Mouse (Mus musculus) liver, postnatal 0 days (tissue): ENCODE data around the gene Cers3. TPM values are rescaled to one million over a fixed set of nuclear protein-coding genes. Genes with fewer than 3 reads are reported as not detected.

Source experiments
- ATAC-seq: fragments of 200-750 bp; cut with Nextera tagmentation; 2 replicates; pipeline ENCODE4 v1.8.0; 2017; ENCODE audit warnings: mild to moderate bottlenecking, moderate library complexity
- DNase-seq: peaks from one replicate; pipeline ENCODE4 v3.0.0-alpha.2; 2016
- H3K27ac ChIP-seq: fragments of 300-500 bp; sonication (generic); 2 replicates; pipeline ENCODE4 v1.5.1; 2014; ENCODE audit warnings: antibody characterized with exemption, moderate library complexity, mild to moderate bottlenecking, low read depth
- H3K27me3 ChIP-seq: fragments of 300-500 bp; sonication (generic); 2 replicates; pipeline ENCODE4 v1.6.1; 2014; ENCODE audit warnings: low read length, control low read depth, mixed read lengths; ENCODE audit not compliant: insufficient read depth
- H3K36me3 ChIP-seq: fragments of 300-500 bp; sonication (generic); replicated peaks from 2 replicates; pipeline ENCODE4 v1.6.1; 2014; ENCODE audit warnings: mild to moderate bottlenecking, control low read depth, low read length, moderate library complexity, mixed read lengths; ENCODE audit not compliant: insufficient read depth
- H3K4me1 ChIP-seq: fragments of 300-500 bp; sonication (generic); 2 replicates; pipeline ENCODE4 v1.6.1; 2014; ENCODE audit warnings: antibody characterized with exemption, mild to moderate bottlenecking, control low read depth; ENCODE audit not compliant: insufficient read depth
- H3K4me2 ChIP-seq: fragments of 300-500 bp; sonication (generic); 2 replicates; pipeline ENCODE4 v1.6.1; 2014; ENCODE audit warnings: low read depth, mild to moderate bottlenecking, low read length, moderate library complexity, mixed read lengths
- H3K4me3 ChIP-seq: fragments of 300-500 bp; sonication (generic); 2 replicates; pipeline ENCODE4 v1.5.1; 2014; ENCODE audit warnings: low read depth, low read length
- H3K9ac ChIP-seq: fragments of 300-500 bp; sonication (generic); replicated peaks from 2 replicates; pipeline ENCODE4 v1.6.1; 2014; ENCODE audit warnings: mild to moderate bottlenecking, moderate library complexity
- H3K9me3 ChIP-seq: fragments of 300-500 bp; sonication (generic); 2 replicates; pipeline ENCODE4 v1.6.1; 2016; ENCODE audit warnings: mild to moderate bottlenecking, control low read depth, low read length, mixed read lengths
- CTCF ChIP-seq: sonication (generic); IDR thresholded peaks from 2 replicates; pipeline ENCODE4 v1.5.1; 2016; ENCODE audit warnings: antibody characterized with exemption, low read depth
- EP300 ChIP-seq: IDR thresholded peaks from 2 replicates; pipeline ENCODE4 v1.6.1; 2016; ENCODE audit warnings: antibody characterized with exemption, low read depth, mild to moderate bottlenecking
- WGBS: fragments of 180-500 bp; shearing (Covaris S2); extraction: QIAGEN DNeasy Blood & Tissue Kit; methylation state at CpG from one replicate; pipeline ENCODE4 v1.1.7; 2014; ENCODE audit not compliant: insufficient replicate concordance; 5-methylcytosine and 5-hydroxymethylcytosine counted together
- polyA plus RNA-seq: library from polyadenylated mRNA; unstranded; fragments of >200 nt; fragmentation: Nextera tagmentation; extraction: Ambion mirVana; gene quantifications from 2 replicates; pipeline ENCODE4 v1.2.1, GENCODE M21; 2015

Cers3 gene
- polyA plus RNA-seq, 1 experiment from 2014 or later = not detected

DNA sequence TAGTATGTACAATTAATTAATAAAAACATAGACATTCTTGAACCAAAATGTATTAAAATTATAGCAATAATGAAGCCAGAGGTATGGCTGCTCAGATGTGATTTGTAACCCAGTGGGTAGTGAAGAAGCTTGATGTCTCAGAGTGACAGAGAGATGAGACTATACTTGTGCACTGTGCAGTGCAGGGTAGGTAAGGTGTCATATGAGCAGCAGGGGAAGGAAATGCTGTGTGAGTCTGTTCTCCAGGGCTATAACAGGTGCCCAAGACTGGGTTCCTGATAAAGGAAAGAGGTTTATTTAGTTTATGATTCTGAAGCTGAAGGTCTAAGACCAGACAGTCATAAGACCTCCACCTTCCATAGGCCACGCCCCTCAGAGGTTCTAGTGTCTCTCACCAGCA lies 69.9 kb downstream of the Cers3 start:
- H3K27ac ChIP-seq = no peak overlapping the region
- ATAC-seq (no peak), DNase-seq (no peak)
- no peaks in the 10 kb centered on the region for H3K4me1 ChIP-seq
- no peak overlapping the region for H3K4me2 ChIP-seq
- TF ChIP-seq CTCF (no peak), EP300 (no peak)
- H3K9me3 ChIP-seq = no peaks in the 10 kb centered on the region
- no peak overlapping the region for H3K4me3 ChIP-seq
- H3K36me3 ChIP-seq = no peaks in the 10 kb centered on the region
- H3K27me3 ChIP-seq = no peaks in the 10 kb centered on the region
- no peak overlapping the region for H3K9ac ChIP-seq
- 58% methylated on average over 1 of the region's 1 CpGs for WGBS

DNA sequence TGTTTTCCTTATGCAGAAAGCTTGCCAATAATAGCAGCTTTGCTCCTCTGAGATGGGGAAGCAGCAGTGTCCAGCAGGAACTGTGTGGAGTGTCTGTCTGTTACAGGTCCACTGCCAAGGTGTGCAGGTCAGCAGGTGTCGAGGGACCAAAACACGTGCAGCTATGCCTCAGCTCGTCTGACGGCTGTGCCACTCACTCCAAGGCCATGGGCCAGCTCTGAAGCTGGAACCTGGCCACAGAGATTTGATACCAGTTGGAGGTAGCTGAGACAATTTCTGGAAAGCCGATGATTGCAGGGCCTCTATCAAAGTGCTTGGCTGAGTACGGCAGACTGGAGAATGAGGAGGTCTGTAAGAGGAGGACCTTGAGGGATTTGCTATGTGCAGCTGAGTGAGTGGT lies 72.2 kb downstream of the Cers3 start:
- Histone ChIP-seq H3K4me3 (no peak overlapping the region), H3K9ac (no peak overlapping the region), H3K36me3 (no peaks in the 10 kb centered on the region), H3K4me2 (no peak overlapping the region), H3K27ac (no peak overlapping the region), H3K4me1 (no peaks in the 10 kb centered on the region), H3K9me3 (no peaks in the 10 kb centered on the region), H3K27me3 (no peaks in the 10 kb centered on the region)
- TF ChIP-seq EP300 (no peak), CTCF (no peak)
- 84% methylated on average over 6 of the region's 6 CpGs for WGBS
- ATAC-seq (no peak), DNase-seq (no peak)

DNA sequence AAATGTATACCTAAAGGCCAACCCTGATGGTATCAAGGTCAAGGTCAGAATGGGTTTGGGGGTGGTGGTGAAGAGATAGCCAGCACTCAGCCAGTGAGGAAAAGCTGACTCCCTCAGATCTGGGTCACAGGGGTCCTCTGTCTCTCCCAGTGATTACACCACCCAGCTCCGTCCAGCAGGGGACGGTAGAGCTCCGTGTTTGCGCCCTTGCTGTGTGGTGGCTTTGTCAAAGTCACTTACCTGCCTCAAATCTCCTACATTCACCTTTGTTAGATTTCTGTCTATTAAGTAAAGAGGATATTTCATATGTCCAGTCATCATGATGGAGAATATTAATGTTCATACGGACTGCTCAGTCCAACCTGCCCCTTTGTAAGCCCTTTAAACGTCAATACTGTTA lies 76.7 kb downstream of the Cers3 start:
- Histone ChIP-seq H3K27ac (no peak overlapping the region), H3K4me2 (no peak overlapping the region), H3K4me1 (no peaks in the 10 kb centered on the region), H3K4me3 (no peak overlapping the region), H3K9me3 (no peaks in the 10 kb centered on the region), H3K36me3 (no peaks in the 10 kb centered on the region), H3K9ac (no peak overlapping the region), H3K27me3 (no peaks in the 10 kb centered on the region)
- no peak for ATAC-seq
- TF ChIP-seq CTCF = peak; percentile 92
- no peak for TF ChIP-seq EP300
- peak; percentile 68 for DNase-seq
- WGBS = 22% methylated on average over 6 of the region's 6 CpGs

DNA sequence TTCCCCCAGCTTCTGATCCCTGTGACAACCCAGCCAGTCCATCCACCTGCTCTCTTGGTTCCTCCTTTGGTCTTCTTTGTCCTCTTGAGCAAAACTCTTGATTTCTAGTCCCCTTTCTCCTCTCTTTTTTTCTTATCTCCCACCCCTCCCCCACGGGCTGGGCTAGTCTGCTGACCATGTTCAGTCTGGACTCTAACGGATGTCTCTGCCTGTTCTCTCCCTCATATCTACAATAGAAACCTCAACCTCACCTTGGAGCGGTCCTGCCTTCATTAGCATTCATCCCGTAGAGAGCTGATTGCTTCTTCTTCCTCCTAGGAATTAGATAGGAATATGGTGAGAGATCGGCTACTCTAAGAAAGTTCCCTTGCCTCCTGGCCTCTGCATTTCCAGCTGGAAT lies 87.5 kb downstream of the Cers3 start:
- TF ChIP-seq CTCF (no peak), EP300 (no peak)
- Histone ChIP-seq H3K4me1 (no peaks in the 10 kb centered on the region), H3K27ac (no peak overlapping the region), H3K9me3 (no peaks in the 10 kb centered on the region), H3K4me2 (no peak overlapping the region), H3K27me3 (no peaks in the 10 kb centered on the region), H3K36me3 (no peaks in the 10 kb centered on the region), H3K4me3 (no peak overlapping the region), H3K9ac (no peak overlapping the region)
- DNase-seq = no peak
- no peak for ATAC-seq
- WGBS = 43% methylated on average over 5 of the region's 5 CpGs

DNA sequence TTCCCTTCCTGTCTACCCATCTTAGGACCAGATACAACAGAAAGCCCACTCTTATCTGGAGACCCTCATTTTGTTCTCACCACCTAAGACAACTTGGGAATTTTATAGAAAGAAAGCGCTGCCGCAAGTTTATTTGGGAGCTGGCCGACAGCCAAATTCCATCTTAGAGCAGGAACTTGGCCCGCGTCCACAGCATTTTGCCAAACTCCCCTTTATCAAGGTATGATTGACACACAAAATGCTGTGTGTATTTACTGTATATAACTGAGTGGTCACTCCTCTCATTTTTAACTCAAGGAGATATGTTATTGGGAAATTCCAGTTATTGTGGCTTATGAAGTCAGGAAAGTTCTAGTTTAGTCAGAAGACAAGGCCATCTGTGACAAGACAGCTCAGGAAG lies 88.0 kb downstream of the Cers3 start:
- DNase-seq (no peak), ATAC-seq (no peak)
- H3K36me3 ChIP-seq = no peaks in the 10 kb centered on the region
- no peaks in the 10 kb centered on the region for H3K9me3 ChIP-seq
- H3K4me2 ChIP-seq = no peak overlapping the region
- H3K4me1 ChIP-seq = no peaks in the 10 kb centered on the region
- no peak overlapping the region for H3K27ac ChIP-seq
- no peak for TF ChIP-seq EP300
- no peak for TF ChIP-seq CTCF
- no peaks in the 10 kb centered on the region for H3K27me3 ChIP-seq
- 68% methylated on average over 5 of the region's 5 CpGs for WGBS
- H3K9ac ChIP-seq = no peak overlapping the region
- no peak overlapping the region for H3K4me3 ChIP-seq

DNA sequence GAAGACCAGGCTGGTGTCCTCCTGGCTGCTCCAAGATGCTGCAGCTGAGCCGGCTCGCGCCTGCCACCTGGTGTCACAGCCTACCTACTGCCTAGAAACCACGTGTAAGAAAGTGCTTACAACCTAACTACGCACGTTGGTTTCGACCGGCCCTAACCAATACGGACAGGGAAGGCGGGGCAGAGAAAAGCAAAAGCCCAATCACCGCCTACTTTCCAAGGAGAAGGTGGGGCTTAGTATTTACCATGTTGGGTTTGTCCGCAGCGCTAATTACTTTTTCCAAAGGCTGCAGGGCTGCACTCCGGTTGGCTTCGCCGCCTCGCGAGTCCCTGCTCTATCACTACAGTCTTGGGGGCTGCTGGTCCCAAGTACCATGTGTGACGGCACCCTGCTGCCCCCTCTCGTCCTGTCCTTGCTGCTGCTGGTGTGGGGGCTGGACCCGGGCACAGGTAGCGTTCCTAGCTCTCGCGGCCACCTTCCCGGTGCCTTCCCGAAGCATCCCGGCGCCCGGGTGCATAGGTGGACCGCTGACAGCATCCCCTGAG lies 96.2 kb downstream of the Cers3 start, which contains the start of gene Adamts17:
Adamts17 (plus strand) TSS at position 273 of the 545 bp plus-strand sequence.
- H3K4me3 ChIP-seq = peak within 1 kb of the TSS; percentile 55
- H3K27ac ChIP-seq = no peak within 1 kb of the TSS
- TF ChIP-seq EP300 (no peak), CTCF (peak; percentile 88)
- no peaks in the 10 kb centered on the region for H3K36me3 ChIP-seq
- peaks cover 10% of the 10 kb centered on the region for H3K4me1 ChIP-seq
- peak within 1 kb of the TSS; percentile 11; the same call in 1 of the 2 replicates for H3K9ac ChIP-seq
- H3K9me3 ChIP-seq = no peaks in the 10 kb centered on the region
- DNase-seq (peak; percentile 88), ATAC-seq (peak; percentile 98)
- peak within 1 kb of the TSS; percentile 94 for H3K4me2 ChIP-seq
- peaks cover 37% of the 10 kb centered on the region for H3K27me3 ChIP-seq
- 1% methylated on average over 30 of the region's 30 CpGs for WGBS
